8 mouse cellular contexts compared by ENCODE assay signal in genomic region chr12:108834786-108835185, GRCm38 (mm10). TPM values are rescaled to one million over a fixed set of nuclear protein-coding genes. Genes with fewer than 3 reads are reported as not detected.
DNase-seq lines count a peak whose midpoint lies in the region; ATAC-seq and TF ChIP-seq lines count a peak whose summit lies in the region.

No protein-coding gene starts in this region.

- H3K4me3 ChIP-seq in kidney, adult 2 months (ENCODE audit: insufficient read depth, low read depth, low read length), result peak overlapping the region; percentile 76
- H3K4me3 ChIP-seq in embryonic facial prominence, embryonic 10.5 days, result peak overlapping the region; percentile 81
- H3K4me3 ChIP-seq in intestine, embryonic 14.5 days (ENCODE audit: low read depth, low read length), result peak overlapping the region; percentile 53
- H3K4me3 ChIP-seq in midbrain, embryonic 15.5 days, result peak overlapping the region; percentile 70

- no peak for TF ChIP-seq CTCF in kidney, adult 2 months (conservative IDR thresholded peaks at IDR 0.05; ENCODE audit: insufficient read depth, insufficient read length, low read depth, low read length)

- H3K4me1 ChIP-seq in kidney, adult 2 months (ENCODE audit: control insufficient read depth, insufficient read depth, low read length), result peaks cover 21% of the 10 kb centered on the region
- H3K4me1 ChIP-seq in embryonic facial prominence, embryonic 10.5 days, result peaks cover 53% of the 10 kb centered on the region
- H3K4me1 ChIP-seq in intestine, embryonic 14.5 days (replicated peaks; ENCODE audit: control insufficient read depth, insufficient read depth, low read length), result peaks cover 32% of the 10 kb centered on the region
- H3K4me1 ChIP-seq in midbrain, embryonic 15.5 days, result peaks cover 52% of the 10 kb centered on the region

- TF ChIP-seq POLR2A in kidney, adult 2 months (IDR thresholded peaks at IDR 0.05; ENCODE audit: low read depth, low read length), result no peak

- H3K4me2 ChIP-seq in intestine, embryonic 14.5 days (ENCODE audit: low read length), result peak overlapping the region; percentile 94
- peak overlapping the region; percentile 79 for H3K4me2 ChIP-seq in midbrain, embryonic 15.5 days

- H3K27me3 ChIP-seq in kidney, adult 2 months (replicated peaks; ENCODE audit: control insufficient read depth, insufficient read depth, low read length), result no peaks in the 10 kb centered on the region
- H3K27me3 ChIP-seq in embryonic facial prominence, embryonic 10.5 days (replicated peaks; ENCODE audit: low read depth, poor library complexity, severe bottlenecking), result peaks cover 6% of the 10 kb centered on the region
- H3K27me3 ChIP-seq in intestine, embryonic 14.5 days (replicated peaks; ENCODE audit: control insufficient read depth, insufficient read depth, low read length), result no peaks in the 10 kb centered on the region
- H3K27me3 ChIP-seq in midbrain, embryonic 15.5 days (replicated peaks), result no peaks in the 10 kb centered on the region

- no peak for DNase-seq in kidney, adult 2 months
- no peak for DNase-seq in kidney, postnatal 36 days
- no peak for DNase-seq in embryonic facial prominence, embryonic 10.5 days (ENCODE audit: low spot score)
- no peak for DNase-seq in intestine, embryonic 14.5 days (ENCODE audit: low spot score)
- DNase-seq in urinary bladder, postnatal 4 days (ENCODE audit: low spot score in 2 of 2), result no peak
- no peak for DNase-seq in urinary bladder, postnatal 10 days (ENCODE audit: low spot score)

- H3K27ac ChIP-seq in kidney, adult 2 months (ENCODE audit: insufficient read depth, low read depth, low read length), result no peak overlapping the region
- H3K27ac ChIP-seq in embryonic facial prominence, embryonic 10.5 days (replicated peaks), result no peak overlapping the region
- no peak overlapping the region for H3K27ac ChIP-seq in intestine, embryonic 14.5 days (ENCODE audit: low read depth)
- no peak overlapping the region for H3K27ac ChIP-seq in midbrain, embryonic 15.5 days

- peak overlapping the region; percentile 75 for H3K9ac ChIP-seq in intestine, embryonic 14.5 days (ENCODE audit: low read length)
- H3K9ac ChIP-seq in midbrain, embryonic 15.5 days, result no peak overlapping the region

- no peaks in the 10 kb centered on the region for H3K9me3 ChIP-seq in embryonic facial prominence, embryonic 10.5 days
- no peaks in the 10 kb centered on the region for H3K9me3 ChIP-seq in intestine, embryonic 14.5 days (ENCODE audit: control insufficient read depth, low read length)
- H3K9me3 ChIP-seq in midbrain, embryonic 15.5 days, result no peaks in the 10 kb centered on the region

- no peaks in the 10 kb centered on the region for H3K36me3 ChIP-seq in kidney, adult 2 months (ENCODE audit: control insufficient read depth, insufficient read depth, low read length)
- peaks cover 48% of the 10 kb centered on the region for H3K36me3 ChIP-seq in embryonic facial prominence, embryonic 10.5 days (replicated peaks)
- H3K36me3 ChIP-seq in intestine, embryonic 14.5 days (ENCODE audit: control insufficient read depth, insufficient read depth, low read length), result peaks cover 3% of the 10 kb centered on the region
- no peaks in the 10 kb centered on the region for H3K36me3 ChIP-seq in midbrain, embryonic 15.5 days (replicated peaks)

- ATAC-seq in intestine, embryonic 14.5 days (replicated peaks; ENCODE audit: low FRiP score, low TSS enrichment, low read depth), result no peak
- ATAC-seq in midbrain, embryonic 15.5 days (replicated peaks), result no peak
- ATAC-seq in megakaryocyte-erythroid progenitor cell, adult 5-6 weeks (replicated peaks; ENCODE audit: low FRiP score, low TSS enrichment, poor library complexity, severe bottlenecking), result no peak

- 39% methylated on average over 5 of the region's 5 CpGs for WGBS in kidney, adult 2 months
- 40% methylated on average over 5 of the region's 5 CpGs for WGBS in embryonic facial prominence, embryonic 10.5 days
- 28% methylated on average over 5 of the region's 5 CpGs for WGBS in intestine, embryonic 14.5 days
- 36% methylated on average over 5 of the region's 5 CpGs for WGBS in midbrain, embryonic 15.5 days

RNA-seq across cellular contexts. Expression of gene Slc25a29, which starts 0.9 kb away (rescaled TPM):
- 12.7 and 14.3 TPM in 2 replicates for polyA plus RNA-seq in kidney, adult 2 months (2012; rRNA removed)
- 12.9 and 13.6 TPM in 2 replicates for polyA plus RNA-seq in embryonic facial prominence, embryonic 10.5 days (2016; fragmentation: Nextera tagmentation; extraction: Ambion mirVana)
- polyA plus RNA-seq in intestine, embryonic 14.5 days (2014; fragmentation: Nextera tagmentation; extraction: Ambion mirVana), result 6.0 and 7.1 TPM in 2 replicates
- polyA plus RNA-seq in midbrain, embryonic 15.5 days (2015; fragmentation: Nextera tagmentation; extraction: Ambion mirVana), result 22.6 and 24.8 TPM in 2 replicates
- total RNA-seq in megakaryocyte-erythroid progenitor cell, adult 5-6 weeks (2014; fragmentation: Nextera tagmentation), result 0.54 TPM in 1 of 2 replicates, not detected in the other
- not detected in 2 replicates for total RNA-seq in megakaryocyte-erythroid progenitor cell, adult 5-6 weeks (2017)

RNA-seq across cellular contexts. Expression of gene Slc25a47, which starts 1.1 kb away (rescaled TPM):
- 7.0 and 9.2 TPM in 2 replicates for polyA plus RNA-seq in kidney, adult 2 months (2012; rRNA removed)
- 13.1 and 15.2 TPM in 2 replicates for polyA plus RNA-seq in embryonic facial prominence, embryonic 10.5 days (2016; fragmentation: Nextera tagmentation; extraction: Ambion mirVana)
- polyA plus RNA-seq in intestine, embryonic 14.5 days (2014; fragmentation: Nextera tagmentation; extraction: Ambion mirVana), result 11.0 and 12.4 TPM in 2 replicates
- polyA plus RNA-seq in midbrain, embryonic 15.5 days (2015; fragmentation: Nextera tagmentation; extraction: Ambion mirVana), result 8.7 and 10.3 TPM in 2 replicates
- total RNA-seq in megakaryocyte-erythroid progenitor cell, adult 5-6 weeks (2014; fragmentation: Nextera tagmentation), result 5.3 and 7.0 TPM in 2 replicates
- 6.2 and 16.2 TPM in 2 replicates for total RNA-seq in megakaryocyte-erythroid progenitor cell, adult 5-6 weeks (2017)

RNA-seq across cellular contexts. Expression of gene Yy1, which starts 42.0 kb away (rescaled TPM):
- polyA plus RNA-seq in kidney, adult 2 months (2012; rRNA removed), result 13.5 and 14.1 TPM in 2 replicates
- 14.0 and 15.0 TPM in 2 replicates for polyA plus RNA-seq in embryonic facial prominence, embryonic 10.5 days (2016; fragmentation: Nextera tagmentation; extraction: Ambion mirVana)
- 18.4 and 20.5 TPM in 2 replicates for polyA plus RNA-seq in intestine, embryonic 14.5 days (2014; fragmentation: Nextera tagmentation; extraction: Ambion mirVana)
- 12.9 TPM in 2 replicates for polyA plus RNA-seq in midbrain, embryonic 15.5 days (2015; fragmentation: Nextera tagmentation; extraction: Ambion mirVana)
- total RNA-seq in megakaryocyte-erythroid progenitor cell, adult 5-6 weeks (2014; fragmentation: Nextera tagmentation), result 52.3 and 58.0 TPM in 2 replicates
- 61.4 and 70.3 TPM in 2 replicates for total RNA-seq in megakaryocyte-erythroid progenitor cell, adult 5-6 weeks (2017)

RNA-seq across cellular contexts. Expression of gene Wdr25, which starts 58.6 kb away (rescaled TPM):
- polyA plus RNA-seq in kidney, adult 2 months (2012; rRNA removed), result 19.5 and 21.3 TPM in 2 replicates
- polyA plus RNA-seq in embryonic facial prominence, embryonic 10.5 days (2016; fragmentation: Nextera tagmentation; extraction: Ambion mirVana), result 9.9 and 10.4 TPM in 2 replicates
- 3.8 and 4.9 TPM in 2 replicates for polyA plus RNA-seq in intestine, embryonic 14.5 days (2014; fragmentation: Nextera tagmentation; extraction: Ambion mirVana)
- polyA plus RNA-seq in midbrain, embryonic 15.5 days (2015; fragmentation: Nextera tagmentation; extraction: Ambion mirVana), result 5.2 and 7.2 TPM in 2 replicates
- 9.4 and 9.7 TPM in 2 replicates for total RNA-seq in megakaryocyte-erythroid progenitor cell, adult 5-6 weeks (2014; fragmentation: Nextera tagmentation)
- 3.0 and 6.9 TPM in 2 replicates for total RNA-seq in megakaryocyte-erythroid progenitor cell, adult 5-6 weeks (2017)

RNA-seq across cellular contexts. Expression of gene Wars, which starts 59.2 kb away (rescaled TPM):
- polyA plus RNA-seq in kidney, adult 2 months (2012; rRNA removed), result 54.4 and 57.2 TPM in 2 replicates
- 146 and 147 TPM in 2 replicates for polyA plus RNA-seq in embryonic facial prominence, embryonic 10.5 days (2016; fragmentation: Nextera tagmentation; extraction: Ambion mirVana)
- 93.0 and 94.1 TPM in 2 replicates for polyA plus RNA-seq in intestine, embryonic 14.5 days (2014; fragmentation: Nextera tagmentation; extraction: Ambion mirVana)
- polyA plus RNA-seq in midbrain, embryonic 15.5 days (2015; fragmentation: Nextera tagmentation; extraction: Ambion mirVana), result 103 and 104 TPM in 2 replicates
- total RNA-seq in megakaryocyte-erythroid progenitor cell, adult 5-6 weeks (2014; fragmentation: Nextera tagmentation), result 48.8 and 56.3 TPM in 2 replicates
- total RNA-seq in megakaryocyte-erythroid progenitor cell, adult 5-6 weeks (2017), result 54.6 and 74.4 TPM in 2 replicates
